Mouse (Mus musculus) heart, adult 2 months (tissue): Measurements from ENCODE around the gene Olfr263. TPM values are rescaled to one million over a fixed set of nuclear protein-coding genes. Genes with fewer than 3 reads are reported as not detected.

ENCODE experiments used
- DNase-seq, 2 experiments: peaks; one replicate each; pipeline ENCODE4 v3.0.0; 2021
- H3K27ac ChIP-seq: fragments of 200-600 bp; 2 replicates; pipeline ENCODE4 v1.8.1; 2022
- H3K27me3 ChIP-seq: fragments of 200-500 bp; 2 replicates; pipeline ENCODE4 v1.6.1; 2012; ENCODE audit warnings: mild to moderate bottlenecking, low read length, inconsistent platforms, mixed read lengths; ENCODE audit not compliant: control insufficient read depth, insufficient read depth
- H3K36me3 ChIP-seq: fragments of 200-500 bp; 2 replicates; pipeline ENCODE4 v1.6.1; 2012; ENCODE audit warnings: low read length, inconsistent platforms; ENCODE audit not compliant: control insufficient read depth, insufficient read depth
- H3K4me1 ChIP-seq: fragments of 200-500 bp; 2 replicates; pipeline ENCODE4 v1.6.1; 2011; ENCODE audit warnings: low read length; ENCODE audit not compliant: control insufficient read depth, insufficient read depth
- H3K4me3 ChIP-seq: fragments of 200-600 bp; 2 replicates; pipeline ENCODE4 v1.8.1; 2022
- H3K79me2 ChIP-seq: fragments of 200-500 bp; replicated peaks from 2 replicates; pipeline ENCODE4 v1.6.1; 2012; ENCODE audit warnings: mild to moderate bottlenecking, inconsistent platforms, low read length, moderate library complexity, mixed read lengths; ENCODE audit not compliant: control insufficient read depth, insufficient read depth
- H3K9ac ChIP-seq: fragments of 200-500 bp; 2 replicates; pipeline ENCODE4 v1.6.1; 2012; ENCODE audit warnings: low read depth, mild to moderate bottlenecking, control low read depth, inconsistent platforms, low read length, mixed read lengths
- CTCF ChIP-seq: fragments of 200-600 bp; IDR thresholded peaks from 2 replicates; pipeline ENCODE4 v1.8.1; 2022; ENCODE audit warnings: antibody characterized with exemption, mild to moderate bottlenecking, moderate library complexity
- EP300 ChIP-seq: fragments of 200-500 bp; IDR thresholded peaks from 2 replicates; pipeline ENCODE4 v1.6.1; 2011; ENCODE audit warnings: low read depth, low read length, control low read depth; ENCODE audit not compliant: insufficient read depth
- POLR2A ChIP-seq: fragments of 200-500 bp; IDR thresholded peaks from 2 replicates; pipeline ENCODE4 v1.6.1; 2011; ENCODE audit warnings: mild to moderate bottlenecking, low read depth, low read length, control low read depth; ENCODE audit not compliant: insufficient read depth
- WGBS: fragments of 180-500 bp; shearing (Covaris S2); methylation state at CpG from one replicate; pipeline ENCODE4 v1.1.7; 2018; 5-methylcytosine and 5-hydroxymethylcytosine counted together
- intact Hi-C: fragments of 180-260 bp; cut with DNase I; formaldehyde crosslinking; loops from one replicate; pipeline ENCODE4 v1.15.1; 2025
- polyA plus RNA-seq: library from polyadenylated mRNA; depleted of rRNA; stranded (reverse); fragments of >200 nt; gene quantifications from 2 replicates; pipeline ENCODE4 v1.2.3, GENCODE M21; 2012; rRNA removed
- total RNA-seq, 2 experiments: library from RNA; stranded (reverse); gene quantifications; 2 replicates each; pipeline ENCODE4 v1.2.3; 2021

Olfr263 gene
- total and polyA plus RNA-seq, 3 experiments = not detected

DNA sequence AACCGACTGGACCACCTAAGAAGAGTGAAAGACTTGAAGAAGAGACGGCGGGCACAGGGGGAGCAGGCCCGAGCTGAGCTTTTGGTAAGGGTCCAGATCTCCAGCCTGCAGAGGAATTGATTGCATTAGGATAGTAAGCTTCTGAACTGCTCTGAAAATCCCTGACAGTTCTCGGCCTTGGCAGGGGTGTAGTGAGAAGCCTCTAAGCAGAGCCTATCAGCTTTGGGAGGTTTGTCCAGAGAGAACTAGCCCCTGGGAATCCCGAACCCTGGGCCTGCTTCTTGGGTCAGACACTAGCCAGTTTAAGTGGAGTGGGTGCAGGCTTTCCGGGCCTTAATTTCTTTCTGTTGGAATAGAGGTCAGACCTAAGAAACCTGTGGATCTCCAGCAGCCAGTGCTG, 52.6 kb downstream of the Olfr263 start:
- no peak for DNase-seq
- Histone ChIP-seq H3K27ac (no peak overlapping the region), H3K4me1 (peaks cover 1% of the 10 kb centered on the region), H3K9ac (no peak overlapping the region), H3K27me3 (no peaks in the 10 kb centered on the region), H3K79me2 (0 out of 2 replicates have a peak, but pooled peaks cover 1% of the 10 kb centered on the region), H3K4me3 (no peak overlapping the region), H3K36me3 (peaks cover 5% of the 10 kb centered on the region)
- TF ChIP-seq POLR2A (no peak), EP300 (no peak), CTCF (no peak)
- WGBS = 76% methylated on average over 7 of the region's 7 CpGs
- intact Hi-C loops = loop anchor here (1.0 to 5.0 kb wide), 2 partner anchors 18 to 145 kb away; no protein-coding TSS in a partner anchor

DNA sequence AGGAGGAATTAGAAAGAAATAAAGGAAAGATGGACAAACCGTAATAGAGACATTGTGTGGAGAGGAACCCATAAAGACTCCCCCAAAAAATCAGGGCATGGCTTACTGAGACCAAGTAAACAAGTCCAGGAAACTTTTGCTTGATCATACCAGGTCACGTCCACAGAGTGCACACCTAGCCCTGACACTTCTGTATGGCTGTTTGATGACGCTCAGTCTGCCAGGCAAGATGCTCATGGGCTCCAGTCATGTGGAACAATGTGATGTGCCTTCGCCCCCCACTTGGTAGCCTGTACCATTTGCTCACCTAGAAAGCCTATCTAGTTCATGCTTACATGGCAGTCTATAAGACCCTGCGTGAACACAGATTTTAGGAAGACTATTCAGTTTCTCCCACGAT, 53.6 kb downstream of the Olfr263 start:
- Histone ChIP-seq H3K9ac (no peak overlapping the region), H3K27ac (no peak overlapping the region), H3K79me2 (0 out of 2 replicates have a peak, but pooled peaks cover 1% of the 10 kb centered on the region), H3K27me3 (no peaks in the 10 kb centered on the region), H3K4me3 (no peak overlapping the region), H3K4me1 (peaks cover 1% of the 10 kb centered on the region), H3K36me3 (peaks cover 5% of the 10 kb centered on the region)
- TF ChIP-seq CTCF = no peak
- TF ChIP-seq POLR2A = no peak
- no peak for TF ChIP-seq EP300
- 92% methylated on average over 6 of the region's 6 CpGs for WGBS
- intact Hi-C loops = loop anchor here (5.0 kb wide), 1 partner anchor 144 kb away; no protein-coding TSS in a partner anchor
- DNase-seq = no peak

DNA sequence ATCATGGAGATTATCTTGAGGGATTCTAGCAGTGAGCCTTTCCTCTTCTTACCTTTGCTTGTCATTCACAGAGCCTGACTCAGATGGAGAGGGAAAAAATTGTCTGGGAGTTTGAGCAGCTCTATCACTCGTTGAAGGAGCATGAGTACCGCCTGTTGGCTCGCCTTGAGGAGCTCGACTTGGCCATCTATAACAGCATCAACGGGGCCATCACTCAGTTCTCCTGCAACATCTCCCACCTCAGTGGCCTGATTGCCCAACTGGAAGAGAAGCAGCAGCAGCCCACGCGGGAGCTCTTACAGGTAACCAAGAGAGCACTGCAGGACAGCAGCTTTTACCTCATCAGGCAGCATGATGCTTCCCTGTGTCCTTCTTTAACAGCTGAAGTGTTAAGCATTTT, 54.2 kb downstream of the Olfr263 start:
- no peak overlapping the region for H3K4me3 ChIP-seq
- no peak overlapping the region for H3K9ac ChIP-seq
- no peak overlapping the region for H3K27ac ChIP-seq
- H3K27me3 ChIP-seq = no peaks in the 10 kb centered on the region
- intact Hi-C loops = loop anchor here (5.0 kb wide), 1 partner anchor 144 kb away; no protein-coding TSS in a partner anchor
- H3K36me3 ChIP-seq = peaks cover 5% of the 10 kb centered on the region
- WGBS = 88% methylated on average over 7 of the region's 7 CpGs
- no peak for DNase-seq
- TF ChIP-seq EP300 (no peak), CTCF (no peak), POLR2A (no peak)
- H3K79me2 ChIP-seq = 0 out of 2 replicates have a peak, but pooled peaks cover 1% of the 10 kb centered on the region
- peaks cover 1% of the 10 kb centered on the region for H3K4me1 ChIP-seq

DNA sequence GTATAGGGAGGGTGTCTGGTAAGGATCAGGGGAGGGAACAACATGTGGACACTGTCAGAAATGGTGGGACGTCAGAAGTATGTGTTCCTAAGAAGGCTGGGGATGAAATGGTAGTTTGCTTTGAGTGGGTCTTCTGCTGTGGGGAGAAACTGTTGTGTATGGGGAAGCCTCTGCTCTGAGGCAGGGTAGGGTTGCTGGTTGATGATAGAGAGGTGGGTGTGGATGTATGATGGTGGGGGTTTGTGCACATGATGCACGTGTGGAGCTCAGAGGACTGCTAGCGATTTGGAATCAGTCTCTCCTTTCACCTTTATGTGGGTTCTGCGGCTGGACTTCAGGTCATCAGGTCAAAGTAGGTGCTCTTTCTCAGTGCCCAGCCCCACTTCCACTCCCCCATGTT, 56.1 kb downstream of the Olfr263 start:
- no peaks in the 10 kb centered on the region for H3K27me3 ChIP-seq
- H3K4me3 ChIP-seq = no peak overlapping the region
- H3K27ac ChIP-seq = no peak overlapping the region
- intact Hi-C loops = no loop called here
- no peak for TF ChIP-seq EP300
- no peak for TF ChIP-seq POLR2A
- TF ChIP-seq CTCF = no peak
- H3K79me2 ChIP-seq = 0 out of 2 replicates have a peak, but pooled peaks cover 1% of the 10 kb centered on the region
- H3K36me3 ChIP-seq = peaks cover 5% of the 10 kb centered on the region
- peaks cover 1% of the 10 kb centered on the region; the same call in 1 of the 2 replicates for H3K4me1 ChIP-seq
- DNase-seq = no peak
- WGBS = 80% methylated on average over 4 of the region's 4 CpGs
- no peak overlapping the region for H3K9ac ChIP-seq

Other genes starting within 250 kb of the Olfr263 start
- gene Olfr1370, start 54.7 kb upstream of the Olfr263 start, total RNA-seq = not detected
- gene Olfr1370, start 54.7 kb upstream of the Olfr263 start, polyA plus RNA-seq = not detected in 2 replicates
- not detected for gene Olfr1369-ps1, start 18.2 kb upstream of the Olfr263 start, total RNA-seq
- not detected in 2 replicates for gene Olfr1369-ps1, start 18.2 kb upstream of the Olfr263 start, polyA plus RNA-seq
- not detected for gene Olfr1368, start 16.2 kb downstream of the Olfr263 start, total RNA-seq
- gene Olfr1368, start 16.2 kb downstream of the Olfr263 start, polyA plus RNA-seq = not detected in 2 replicates
- gene Trim27, start 49.8 kb downstream of the Olfr263 start, total RNA-seq = 10 to 100 TPM; 18.8 to 19.8 TPM
- gene Trim27, start 49.8 kb downstream of the Olfr263 start, polyA plus RNA-seq = 13.5 and 17.2 TPM in 2 replicates
- not detected for gene Gpx5, start 163.1 kb downstream of the Olfr263 start, total RNA-seq
- gene Gpx5, start 163.1 kb downstream of the Olfr263 start, polyA plus RNA-seq = not detected in 2 replicates
- gene Gpx6, start 182.5 kb downstream of the Olfr263 start, total RNA-seq = not detected
- gene Gpx6, start 182.5 kb downstream of the Olfr263 start, polyA plus RNA-seq = not detected in 2 replicates
- gene Olfr1367, start 217.3 kb downstream of the Olfr263 start, total RNA-seq = not detected
- gene Olfr1367, start 217.3 kb downstream of the Olfr263 start, polyA plus RNA-seq = not detected in 2 replicates
- gene Zscan12, start 233.2 kb downstream of the Olfr263 start, total RNA-seq = 1 to 10 TPM; 4.8 to 5.1 TPM
- 1.3 and 2.5 TPM in 2 replicates for gene Zscan12, start 233.2 kb downstream of the Olfr263 start, polyA plus RNA-seq